Mouse (Mus musculus) embryonic facial prominence, embryonic 12.5 days (tissue): ENCODE results near the gene Uvrag. TPM values are rescaled to one million over a fixed set of nuclear protein-coding genes. Genes with fewer than 3 reads are reported as not detected.

Experiments
- ATAC-seq: fragments of 200-750 bp; cut with Nextera tagmentation; 2 replicates; pipeline ENCODE4 v1.8.0; 2017; ENCODE audit not compliant: insufficient number of reproducible peaks, insufficient read depth, low FRiP score, low TSS enrichment
- H3K27ac ChIP-seq: fragments of 300-500 bp; sonication (generic); 2 replicates; pipeline ENCODE4 v1.5.1; 2016; ENCODE audit warnings: mild to moderate bottlenecking
- H3K27me3 ChIP-seq: fragments of 300-500 bp; sonication (generic); 2 replicates; pipeline ENCODE4 v1.6.1; 2016; ENCODE audit warnings: mild to moderate bottlenecking, moderate library complexity
- H3K36me3 ChIP-seq: fragments of 300-500 bp; sonication (generic); 2 replicates; pipeline ENCODE4 v1.6.1; 2016; ENCODE audit warnings: mild to moderate bottlenecking
- H3K4me1 ChIP-seq: fragments of 300-500 bp; sonication (generic); 2 replicates; pipeline ENCODE4 v1.6.1; 2016
- H3K4me2 ChIP-seq: fragments of 300-500 bp; sonication (generic); replicated peaks from 2 replicates; pipeline ENCODE4 v1.6.1; 2016; ENCODE audit warnings: mild to moderate bottlenecking, moderate library complexity
- H3K4me3 ChIP-seq: fragments of 300-500 bp; sonication (generic); 2 replicates; pipeline ENCODE4 v1.5.1; 2016; ENCODE audit warnings: mild to moderate bottlenecking
- H3K9ac ChIP-seq: fragments of 300-500 bp; sonication (generic); 2 replicates; pipeline ENCODE4 v1.6.1; 2016; ENCODE audit warnings: mild to moderate bottlenecking, moderate library complexity
- H3K9me3 ChIP-seq: fragments of 300-500 bp; sonication (generic); 2 replicates; pipeline ENCODE4 v1.6.1; 2016; ENCODE audit warnings: mild to moderate bottlenecking, moderate library complexity
- WGBS: fragments of 180-500 bp; shearing (Covaris S2); methylation state at CpG from one replicate; pipeline ENCODE4 v1.1.7; 2016; 5-methylcytosine and 5-hydroxymethylcytosine counted together
- polyA plus RNA-seq: library from polyadenylated mRNA; unstranded; fragments of >200 nt; fragmentation: Nextera tagmentation; extraction: Ambion mirVana; gene quantifications from 2 replicates; pipeline ENCODE4 v1.2.1, GENCODE M21; 2016

Uvrag gene
- polyA plus RNA-seq, 1 experiment from 2014 or later: 20.2 TPM

GRCm38 (mm10) chr7:98912953-98913360, 228.0 kb downstream of the Uvrag start:
- ATAC-seq: no peak
- H3K4me2 ChIP-seq: no peak overlapping the region
- no peaks in the 10 kb centered on the region for H3K36me3 ChIP-seq
- no peaks in the 10 kb centered on the region for H3K27me3 ChIP-seq
- WGBS: 76% methylated on average over 2 of the region's 2 CpGs
- H3K9me3 ChIP-seq: no peaks in the 10 kb centered on the region
- no peak overlapping the region for H3K9ac ChIP-seq
- no peak overlapping the region for H3K4me3 ChIP-seq
- no peak overlapping the region for H3K27ac ChIP-seq
- peaks cover 22% of the 10 kb centered on the region for H3K4me1 ChIP-seq

- no peak overlapping the region for H3K4me2 ChIP-seq
- no peaks in the 10 kb centered on the region for H3K9me3 ChIP-seq
- no peak overlapping the region for H3K4me3 ChIP-seq
- H3K27me3 ChIP-seq: no peaks in the 10 kb centered on the region
- no peaks in the 10 kb centered on the region for H3K36me3 ChIP-seq
- H3K4me1 ChIP-seq: peaks cover 24% of the 10 kb centered on the region
- no peak for ATAC-seq
- H3K27ac ChIP-seq: 0 out of 2 replicates have a peak overlapping the region, but pooled peaks have one; percentile 43
- 61% methylated on average over 8 of the region's 8 CpGs for WGBS
- H3K9ac ChIP-seq: no peak overlapping the region
Observed at GRCm38 (mm10) chr7:98911276-98911675, 229.7 kb downstream of the Uvrag start.

GRCm38 (mm10) chr7:98910712-98911111, 230.2 kb downstream of the Uvrag start:
- Histone ChIP-seq H3K4me2 (no peak overlapping the region), H3K27me3 (no peaks in the 10 kb centered on the region), H3K4me1 (peaks cover 29% of the 10 kb centered on the region), H3K36me3 (no peaks in the 10 kb centered on the region), H3K9ac (no peak overlapping the region), H3K27ac (peak overlapping the region; percentile 72; the same call in 1 of the 2 replicates), H3K4me3 (no peak overlapping the region), H3K9me3 (no peaks in the 10 kb centered on the region)
- 46% methylated on average over 11 of the region's 11 CpGs for WGBS
- ATAC-seq: no peak

- Histone ChIP-seq H3K27ac (peak overlapping the region; percentile 72), H3K4me2 (no peak overlapping the region), H3K9me3 (no peaks in the 10 kb centered on the region), H3K9ac (no peak overlapping the region), H3K27me3 (no peaks in the 10 kb centered on the region), H3K4me1 (peaks cover 30% of the 10 kb centered on the region), H3K36me3 (no peaks in the 10 kb centered on the region), H3K4me3 (no peak overlapping the region)
- peak; percentile 48; the same call in 1 of the 2 replicates for ATAC-seq
- WGBS: 45% methylated on average over 11 of the region's 11 CpGs
Observed at GRCm38 (mm10) chr7:98910164-98910563, 230.8 kb downstream of the Uvrag start.

GRCm38 (mm10) chr7:98907476-98907875, 233.5 kb downstream of the Uvrag start:
- Histone ChIP-seq H3K4me2 (no peak overlapping the region), H3K4me3 (no peak overlapping the region), H3K4me1 (peaks cover 50% of the 10 kb centered on the region), H3K36me3 (no peaks in the 10 kb centered on the region), H3K27me3 (no peaks in the 10 kb centered on the region), H3K9ac (no peak overlapping the region), H3K9me3 (no peaks in the 10 kb centered on the region), H3K27ac (no peak overlapping the region; the same call in 1 of the 2 replicates)
- no peak for ATAC-seq
- 59% methylated on average over 4 of the region's 4 CpGs for WGBS

- no peaks in the 10 kb centered on the region for H3K27me3 ChIP-seq
- 59% methylated on average over 21 of the region's 21 CpGs for WGBS
- no peak overlapping the region for H3K9ac ChIP-seq
- no peak overlapping the region for H3K4me3 ChIP-seq
- no peak overlapping the region for H3K27ac ChIP-seq
- no peak overlapping the region for H3K4me2 ChIP-seq
- ATAC-seq: no peak
- peaks cover 48% of the 10 kb centered on the region for H3K4me1 ChIP-seq
- H3K9me3 ChIP-seq: no peaks in the 10 kb centered on the region
- H3K36me3 ChIP-seq: no peaks in the 10 kb centered on the region
Observed at GRCm38 (mm10) chr7:98904659-98905362, 236.1 kb downstream of the Uvrag start.

- peaks cover 48% of the 10 kb centered on the region for H3K4me1 ChIP-seq
- 39% methylated on average over 5 of the region's 5 CpGs for WGBS
Observed at GRCm38 (mm10) chr7:98903884-98904283, 237.1 kb downstream of the Uvrag start.

GRCm38 (mm10) chr7:98901120-98901519, 239.8 kb downstream of the Uvrag start:
- H3K4me3 ChIP-seq: no peak overlapping the region
- no peaks in the 10 kb centered on the region for H3K36me3 ChIP-seq
- H3K4me2 ChIP-seq: no peak overlapping the region
- H3K27ac ChIP-seq: no peak overlapping the region
- H3K4me1 ChIP-seq: peaks cover 48% of the 10 kb centered on the region
- WGBS: 95% methylated on average over 1 of the region's 1 CpGs
- H3K9me3 ChIP-seq: no peaks in the 10 kb centered on the region
- no peak overlapping the region for H3K9ac ChIP-seq
- no peaks in the 10 kb centered on the region for H3K27me3 ChIP-seq
- no peak for ATAC-seq

More at GRCm38 (mm10) chr7:98903884-98904283, 237.1 kb downstream of the Uvrag start:
- no peaks in the 10 kb centered on the region for H3K27me3 ChIP-seq
- H3K9me3 ChIP-seq: no peaks in the 10 kb centered on the region
- no peak overlapping the region for H3K4me3 ChIP-seq
- no peak overlapping the region for H3K4me2 ChIP-seq
- H3K27ac ChIP-seq: no peak overlapping the region
- H3K36me3 ChIP-seq: no peaks in the 10 kb centered on the region
- H3K9ac ChIP-seq: no peak overlapping the region
- no peak for ATAC-seq

GRCm38 (mm10) chr7:98899815-98900214, 241.1 kb downstream of the Uvrag start:
- 41% methylated on average over 4 of the region's 4 CpGs for WGBS
- no peak for ATAC-seq
- Histone ChIP-seq H3K9ac (no peak overlapping the region), H3K27ac (peak overlapping the region; percentile 11; the same call in 1 of the 2 replicates), H3K4me3 (no peak overlapping the region), H3K4me1 (peaks cover 49% of the 10 kb centered on the region), H3K4me2 (no peak overlapping the region), H3K36me3 (no peaks in the 10 kb centered on the region), H3K27me3 (no peaks in the 10 kb centered on the region), H3K9me3 (no peaks in the 10 kb centered on the region)

GRCm38 (mm10) chr7:98897323-98897722, 243.6 kb downstream of the Uvrag start:
- WGBS: 94% methylated on average over 8 of the region's 8 CpGs

GRCm38 (mm10) chr7:98895501-98896095, 245.3 kb downstream of the Uvrag start:
- 29% methylated on average over 10 of the region's 10 CpGs for WGBS
- Histone ChIP-seq H3K27me3 (no peaks in the 10 kb centered on the region), H3K9ac (no peak overlapping the region), H3K4me3 (no peak overlapping the region), H3K4me2 (no peak overlapping the region), H3K9me3 (no peaks in the 10 kb centered on the region), H3K4me1 (peaks cover 40% of the 10 kb centered on the region), H3K27ac (peak overlapping the region; percentile 47; the same call in 1 of the 2 replicates), H3K36me3 (no peaks in the 10 kb centered on the region)
- no peak for ATAC-seq

More at GRCm38 (mm10) chr7:98897323-98897722, 243.6 kb downstream of the Uvrag start:
- Histone ChIP-seq H3K4me2 (no peak overlapping the region), H3K9ac (no peak overlapping the region), H3K4me1 (peaks cover 34% of the 10 kb centered on the region), H3K4me3 (no peak overlapping the region), H3K9me3 (no peaks in the 10 kb centered on the region), H3K36me3 (no peaks in the 10 kb centered on the region), H3K27me3 (no peaks in the 10 kb centered on the region), H3K27ac (no peak overlapping the region)
- no peak for ATAC-seq

- no peak for ATAC-seq
- Histone ChIP-seq H3K4me1 (peaks cover 41% of the 10 kb centered on the region), H3K4me2 (no peak overlapping the region), H3K4me3 (no peak overlapping the region), H3K9me3 (no peaks in the 10 kb centered on the region), H3K27me3 (no peaks in the 10 kb centered on the region), H3K9ac (no peak overlapping the region), H3K27ac (peak overlapping the region; percentile 74), H3K36me3 (no peaks in the 10 kb centered on the region)
- 48% methylated on average over 5 of the region's 5 CpGs for WGBS
Observed at GRCm38 (mm10) chr7:98894768-98895167, 246.2 kb downstream of the Uvrag start.
